Mouse (Mus musculus) ES-E14 (cell line): ENCODE data around the gene Pgbd5. TPM values are rescaled to one million over a fixed set of nuclear protein-coding genes. Genes with fewer than 3 reads are reported as not detected.

Source experiments
- DNase-seq: peaks from one replicate; pipeline ENCODE4 v3.0.0-alpha.2; 2013; ENCODE audit warnings: low read depth, low spot score
- H3K27ac ChIP-seq: 2 replicates; pipeline ENCODE4 v1.5.1; 2012; ENCODE audit warnings: low read depth, mild to moderate bottlenecking, low read length, moderate library complexity, mixed read lengths; ENCODE audit not compliant: poor library complexity, insufficient read depth, severe bottlenecking
- H3K36me3 ChIP-seq: 2 replicates; pipeline ENCODE4 v1.6.1; 2012; ENCODE audit warnings: mild to moderate bottlenecking, low read length, moderate library complexity, mixed read lengths; ENCODE audit not compliant: control insufficient read depth, poor library complexity, insufficient read depth, severe bottlenecking
- H3K4me1 ChIP-seq, 2 experiments: fragments of 150-350 bp in 1 of 2; sonication (generic) in 1 of 2; 2 replicates each; pipeline ENCODE4 v1.6.1; 2012; ENCODE audit warnings: low read length in 2 of 2, mild to moderate bottlenecking in 1 of 2, mixed read lengths in 1 of 2; ENCODE audit not compliant: control insufficient read depth in 2 of 2, insufficient read depth in 2 of 2, poor library complexity in 1 of 2
- H3K4me3 ChIP-seq, 2 experiments: fragments of 150-350 bp in 1 of 2; sonication (generic) in 1 of 2; 2 replicates each; pipeline ENCODE4 v1.5.1; 2012; ENCODE audit warnings: low read length in 2 of 2, low read depth in 1 of 2, mild to moderate bottlenecking in 1 of 2, mixed read lengths in 1 of 2; ENCODE audit not compliant: insufficient read depth in 1 of 2, poor library complexity in 1 of 2, severe bottlenecking in 1 of 2
- H3K9ac ChIP-seq: 2 replicates; pipeline ENCODE4 v1.6.1; 2012; ENCODE audit warnings: low read depth, mild to moderate bottlenecking, low read length, mixed read lengths; ENCODE audit not compliant: poor library complexity, insufficient read depth, severe bottlenecking
- H3K9me3 ChIP-seq: fragments of 150-350 bp; sonication (generic); 2 replicates; pipeline ENCODE4 v1.6.1; 2012; ENCODE audit warnings: low read depth, mild to moderate bottlenecking, low read length; ENCODE audit not compliant: control insufficient read depth, insufficient read depth
- CHD2 ChIP-seq: IDR thresholded peaks from 2 replicates; pipeline ENCODE4 v1.6.1; 2014; ENCODE audit warnings: mild to moderate bottlenecking, low read depth, low read length, inconsistent platforms
- HCFC1 ChIP-seq: IDR thresholded peaks from 2 replicates; pipeline ENCODE4 v1.6.1; 2012; ENCODE audit warnings: low read length, inconsistent platforms, borderline replicate concordance; ENCODE audit not compliant: insufficient read depth
- MAFK ChIP-seq: IDR thresholded peaks from 2 replicates; pipeline ENCODE4 v1.6.1; 2014; ENCODE audit warnings: mild to moderate bottlenecking, low read depth, low read length, inconsistent platforms; ENCODE audit not compliant: insufficient read depth
- ZC3H11A ChIP-seq: IDR thresholded peaks from 2 replicates; pipeline ENCODE4 v1.6.1; 2012; ENCODE audit warnings: low read depth, mild to moderate bottlenecking, inconsistent platforms, low read length, borderline replicate concordance
- ZNF384 ChIP-seq: IDR thresholded peaks from 2 replicates; pipeline ENCODE4 v1.6.1; 2012; ENCODE audit warnings: low read depth, low read length, inconsistent platforms
- in situ Hi-C, 2 experiments: fragments of 600-800 bp; cut with MboI; formaldehyde crosslinking; loops; one replicate each; pipeline ENCODE4 v1.15.1; 2025; ENCODE audit warnings: low sequenced_read_pairs in 2 of 2, inconsistent platforms in 1 of 2; ENCODE audit not compliant: unreplicated experiment in 2 of 2
- total RNA-seq: library from RNA; depleted of rRNA; stranded (reverse); fragments of 300-350 nt; gene quantifications from 2 replicates; pipeline ENCODE4 v1.2.3, GENCODE M21; 2012

The Pgbd5 gene
- total RNA-seq, 1 experiment = 2.1 TPM

DNA sequence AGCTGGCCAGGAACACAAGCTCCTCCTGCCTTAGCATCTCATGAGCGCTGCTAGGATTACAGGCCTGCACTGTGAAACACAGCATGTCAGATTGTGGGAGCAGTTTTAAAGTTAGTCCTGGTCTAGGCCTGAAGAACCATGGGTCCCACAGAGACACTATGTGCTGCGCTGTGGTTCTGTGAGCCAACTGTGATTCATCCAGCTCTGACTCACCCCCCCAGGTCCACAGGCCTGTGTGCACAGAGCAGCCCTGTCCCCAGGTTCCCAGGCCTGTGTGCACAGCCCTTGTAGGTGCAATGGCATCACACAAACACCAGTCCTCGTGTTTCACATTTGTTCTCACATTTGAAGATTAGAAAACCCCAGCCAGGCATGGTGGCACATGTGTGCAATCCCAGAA is 108.4 kb downstream of the Pgbd5 start:
- no peaks in the 10 kb centered on the region for H3K9me3 ChIP-seq
- H3K36me3 ChIP-seq = peaks cover 25% of the 10 kb centered on the region; the same call in 1 of the 2 replicates
- in situ Hi-C loops = no loop called here
- H3K27ac ChIP-seq = no peak overlapping the region
- no peak for TF ChIP-seq HCFC1
- no peak for TF ChIP-seq MAFK
- DNase-seq = no peak
- H3K4me3 ChIP-seq = no peak overlapping the region
- 0 out of 4 replicates have a peak, but pooled peaks cover 0 to 2% of the 10 kb centered on the region in 2 experiments for H3K4me1 ChIP-seq
- H3K9ac ChIP-seq = no peak overlapping the region

DNA sequence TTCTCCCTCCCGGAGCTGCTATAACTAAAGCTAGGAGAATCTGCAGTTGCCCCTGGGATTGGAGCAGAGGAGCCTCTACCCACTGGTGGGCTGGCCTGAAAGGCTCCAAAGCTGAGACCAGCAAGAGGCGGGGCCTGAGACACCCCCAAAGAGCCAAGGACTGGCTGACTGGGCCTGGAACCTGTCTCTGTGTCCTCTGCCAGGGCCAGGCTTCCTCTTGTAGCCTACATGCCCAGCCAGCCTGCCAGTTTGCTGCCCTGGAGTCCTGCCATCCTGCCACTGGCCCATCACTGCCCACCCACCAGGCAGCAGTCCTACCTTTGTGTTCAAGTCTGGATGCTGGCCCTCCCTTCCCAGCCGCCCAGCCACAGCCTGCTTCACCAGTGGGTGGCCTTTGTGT is 109.0 kb downstream of the Pgbd5 start:
- no peak overlapping the region for H3K9ac ChIP-seq
- no peak overlapping the region for H3K27ac ChIP-seq
- peaks cover 22% of the 10 kb centered on the region; the same call in 1 of the 2 replicates for H3K36me3 ChIP-seq
- TF ChIP-seq ZNF384 (no peak), CHD2 (no peak), HCFC1 (no peak), MAFK (no peak), ZC3H11A (no peak)
- H3K4me1 ChIP-seq = 0 out of 4 replicates have a peak, but pooled peaks cover 0 to 2% of the 10 kb centered on the region in 2 experiments
- no peak overlapping the region for H3K4me3 ChIP-seq
- H3K9me3 ChIP-seq = no peaks in the 10 kb centered on the region
- DNase-seq = no peak
- in situ Hi-C loops = no loop called here

DNA sequence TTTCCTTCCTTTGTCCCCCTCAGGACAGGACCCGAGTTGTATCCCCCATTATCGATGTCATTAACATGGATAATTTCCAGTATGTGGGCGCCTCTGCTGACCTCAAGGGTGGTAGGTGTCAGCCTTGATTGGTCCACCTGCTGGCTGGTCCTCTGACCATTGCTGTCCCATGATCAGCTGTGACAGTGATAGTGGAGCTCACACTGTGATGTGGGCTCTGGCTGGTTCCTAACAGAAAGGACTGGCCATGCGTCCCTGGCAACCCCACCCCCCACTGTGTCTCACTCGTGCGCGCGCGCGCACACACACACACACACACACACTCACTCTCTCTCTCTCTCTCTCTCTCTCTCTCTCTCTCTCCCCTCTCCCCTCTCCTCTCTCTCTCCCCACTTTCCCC is 109.8 kb downstream of the Pgbd5 start:
- in situ Hi-C loops = no loop called here
- TF ChIP-seq ZC3H11A (no peak), MAFK (no peak), ZNF384 (no peak), CHD2 (no peak)
- Histone ChIP-seq H3K4me1 (0 out of 4 replicates have a peak, but pooled peaks cover 0 to 2% of the 10 kb centered on the region in 2 experiments), H3K4me3 (no peak overlapping the region), H3K9ac (no peak overlapping the region), H3K36me3 (peaks cover 22% of the 10 kb centered on the region; the same call in 1 of the 2 replicates), H3K27ac (no peak overlapping the region), H3K9me3 (no peaks in the 10 kb centered on the region)
- DNase-seq = no peak

DNA sequence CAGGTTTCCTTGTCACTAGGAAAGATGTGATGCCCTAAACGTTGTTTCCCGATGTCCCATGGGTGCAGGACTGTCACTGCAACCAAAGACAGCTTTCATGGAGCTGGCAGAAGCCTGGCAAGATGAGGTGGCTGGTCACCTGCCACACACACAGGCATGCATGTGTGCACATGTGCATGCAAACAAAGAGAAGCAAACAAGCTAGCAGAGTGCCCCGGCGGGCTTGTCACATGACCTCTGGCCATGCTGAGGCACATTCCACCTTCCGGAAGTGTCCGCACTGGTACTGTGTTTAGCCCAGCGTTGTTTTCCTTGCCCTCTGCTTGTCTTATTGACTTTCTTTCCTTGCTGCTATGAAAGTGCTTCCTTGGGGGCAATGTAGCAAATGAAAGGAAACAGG is 111.2 kb downstream of the Pgbd5 start:
- Histone ChIP-seq H3K27ac (no peak overlapping the region), H3K36me3 (peaks cover 15% of the 10 kb centered on the region; the same call in 1 of the 2 replicates), H3K9me3 (no peaks in the 10 kb centered on the region), H3K4me1 (0 out of 4 replicates have a peak, but pooled peaks cover 0 to 2% of the 10 kb centered on the region in 2 experiments), H3K4me3 (no peak overlapping the region), H3K9ac (no peak overlapping the region)
- TF ChIP-seq ZNF384 (no peak), ZC3H11A (no peak), CHD2 (no peak), MAFK (no peak), HCFC1 (no peak)
- in situ Hi-C loops = no loop called here
- DNase-seq = no peak

DNA sequence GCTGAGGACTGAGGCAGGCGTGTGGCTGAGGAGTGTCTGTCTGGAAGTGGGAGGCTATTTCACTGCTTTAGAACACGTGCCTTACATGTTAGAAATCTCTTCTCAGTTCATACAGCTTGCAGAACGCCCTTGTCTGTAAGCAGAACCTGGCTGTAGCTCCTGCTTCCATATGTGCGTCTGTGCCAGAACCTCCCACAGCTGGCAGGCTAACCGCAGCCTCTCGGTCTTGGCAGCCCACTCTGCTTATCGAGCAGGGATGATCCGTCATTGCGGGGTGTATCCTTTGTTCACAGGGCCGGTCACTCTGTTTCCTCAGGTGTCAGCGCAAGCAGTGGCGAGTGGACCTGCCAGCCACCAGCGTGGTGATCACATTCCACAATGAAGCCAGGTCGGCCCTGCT is 116.1 kb downstream of the Pgbd5 start:
- Histone ChIP-seq H3K4me1 (no peaks in the 10 kb centered on the region), H3K9ac (no peak overlapping the region), H3K4me3 (no peak overlapping the region), H3K27ac (no peak overlapping the region), H3K9me3 (no peaks in the 10 kb centered on the region), H3K36me3 (peaks cover 10% of the 10 kb centered on the region; the same call in 1 of the 2 replicates)
- TF ChIP-seq CHD2 (no peak), ZC3H11A (no peak), MAFK (no peak), ZNF384 (no peak), HCFC1 (no peak)
- in situ Hi-C loops = no loop called here
- no peak for DNase-seq
